Mouse (Mus musculus): Measurements from ENCODE around the gene Ugt1a2. TPM values are rescaled to one million over a fixed set of nuclear protein-coding genes. Genes with fewer than 3 reads are reported as not detected.
"Not testable (repeated sequence)": the region's sequence is repeated elsewhere in the genome, so short reads cannot be mapped to it uniquely, and the experiment has no call there.

Gene Ugt1a2
- polyA plus RNA-seq, 1 experiment from 2014 or later: 0.07 TPM

DNA sequence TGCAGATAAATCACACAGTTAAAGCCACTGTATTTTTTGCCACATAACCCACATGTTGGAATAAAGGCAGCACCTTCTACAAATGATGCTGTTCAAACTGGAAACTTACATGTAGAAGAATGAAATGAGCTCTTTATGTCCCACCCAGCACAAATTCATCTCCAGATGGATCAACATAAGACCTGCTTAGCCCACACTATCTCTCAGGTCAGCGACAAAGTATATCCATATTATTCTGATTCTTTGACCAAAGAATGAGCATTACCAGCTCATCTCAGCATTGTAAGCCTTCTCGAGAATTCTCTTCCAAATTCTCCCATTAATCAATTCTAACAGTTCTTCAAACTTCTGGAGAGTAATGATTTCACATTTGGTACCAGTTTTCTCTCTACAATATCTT, 21.8 kb downstream of the Ugt1a2 start:
- Histone ChIP-seq H3K27ac (no peak overlapping the region), H3K36me3 (replicated peaks) (no peaks in the 10 kb centered on the region), H3K4me1 (no peaks in the 10 kb centered on the region), H3K4me3 (no peak overlapping the region), H3K27me3 (ENCODE audit: poor library complexity, severe bottlenecking) (no peaks in the 10 kb centered on the region), H3K9me3 (peaks cover 20% of the 10 kb centered on the region)
- no peak for DNase-seq (ENCODE audit: extremely low spot score, low spot score)
- WGBS: 62% methylated on average over 2 of the region's 2 CpGs

DNA sequence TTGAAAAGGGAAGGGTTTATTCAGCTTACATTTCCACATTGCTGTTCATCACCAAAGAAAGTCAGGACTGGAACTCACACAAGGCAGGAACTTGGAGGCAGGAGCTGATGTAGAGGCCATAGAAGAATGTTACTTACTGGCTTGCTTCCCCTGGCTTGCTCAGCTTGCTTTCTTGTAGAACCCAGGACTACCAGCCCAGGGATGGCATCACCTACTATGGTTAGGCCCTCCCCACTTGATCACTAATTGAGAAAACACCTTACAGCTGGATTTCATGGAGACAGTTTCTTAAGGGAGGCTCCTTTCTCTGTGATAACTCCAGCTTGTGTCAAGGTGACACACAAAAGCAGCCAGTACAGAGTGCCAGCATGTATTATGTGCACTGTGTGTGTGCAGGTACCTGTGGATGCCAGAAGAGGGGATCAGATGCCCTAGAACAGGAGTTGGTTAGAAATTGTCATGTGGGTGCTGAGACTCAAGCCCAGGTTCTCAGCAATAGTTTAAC, 22.7 kb downstream of the Ugt1a2 start:
- H3K4me3 ChIP-seq; H3K4me1 ChIP-seq; H3K36me3 ChIP-seq (replicated peaks); H3K27me3 ChIP-seq (ENCODE audit: poor library complexity, severe bottlenecking); H3K27ac ChIP-seq: not testable (repeated sequence)
- peaks cover 29% of the 10 kb centered on the region for H3K9me3 ChIP-seq
- DNase-seq (ENCODE audit: extremely low spot score, low spot score): peak; percentile 20

DNA sequence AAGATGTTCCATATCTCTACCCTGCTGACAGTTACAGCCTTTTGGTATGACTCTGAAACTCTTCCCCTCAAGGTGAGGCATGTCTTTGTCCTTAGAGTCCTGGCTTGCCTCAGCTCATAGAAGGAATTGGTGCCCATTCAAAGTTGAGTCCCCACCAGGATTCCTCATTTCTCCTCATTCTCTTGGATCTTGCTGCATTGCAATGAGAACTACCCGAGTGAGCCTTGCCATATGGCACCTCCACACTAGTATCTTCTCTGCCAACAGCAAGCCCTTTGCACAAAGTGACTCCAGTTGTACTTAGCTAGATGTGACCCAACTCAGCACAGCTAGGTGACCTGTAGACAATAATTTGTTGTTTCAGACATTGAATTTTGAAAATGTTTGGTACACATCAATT, 23.2 kb downstream of the Ugt1a2 start:
- no peaks in the 10 kb centered on the region for H3K36me3 ChIP-seq (replicated peaks)
- 61% methylated on average over 1 of the region's 1 CpGs for WGBS
- H3K27ac ChIP-seq: no peak overlapping the region
- peaks cover 34% of the 10 kb centered on the region for H3K9me3 ChIP-seq
- no peak overlapping the region for H3K4me3 ChIP-seq
- peak; percentile 28 for DNase-seq (ENCODE audit: extremely low spot score, low spot score)
- H3K4me1 ChIP-seq: no peaks in the 10 kb centered on the region
- H3K27me3 ChIP-seq (ENCODE audit: poor library complexity, severe bottlenecking): no peaks in the 10 kb centered on the region

DNA sequence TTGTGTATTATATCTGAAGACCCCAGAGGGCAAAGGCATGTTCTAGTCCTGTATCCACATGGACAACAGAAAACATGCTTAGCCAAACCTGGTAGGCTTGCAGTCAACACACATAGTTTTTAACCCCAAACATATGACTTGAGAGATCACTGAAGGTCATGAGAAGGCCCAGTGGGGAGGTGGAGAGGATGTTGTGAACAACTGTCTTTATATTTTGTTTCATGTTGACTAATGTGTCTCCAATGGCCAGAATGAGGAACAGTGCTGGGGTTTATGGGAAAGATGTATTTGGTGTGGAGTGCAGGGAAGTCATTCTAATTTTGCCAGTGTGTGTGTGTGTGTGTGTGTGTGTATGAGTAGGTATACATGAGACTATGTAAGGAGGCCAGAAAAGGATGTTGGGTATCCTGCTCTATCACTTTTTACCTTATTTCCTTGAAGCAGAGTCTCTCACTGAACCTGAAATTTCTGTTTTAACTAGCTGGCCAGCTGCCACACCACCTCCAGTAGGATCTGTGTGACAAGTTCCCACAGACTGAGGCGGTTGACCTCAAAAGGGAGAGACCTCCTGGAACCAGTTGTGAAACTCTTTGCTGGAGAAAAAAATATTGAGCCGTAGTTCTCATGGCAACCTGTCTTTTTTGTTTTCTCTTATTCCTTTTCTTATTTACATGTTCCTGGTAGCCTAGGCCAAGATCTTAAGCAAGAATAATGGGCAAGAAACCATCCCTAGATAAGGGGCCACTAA, 23.8 kb downstream of the Ugt1a2 start:
- no peaks in the 10 kb centered on the region for H3K27me3 ChIP-seq (ENCODE audit: poor library complexity, severe bottlenecking)
- H3K9me3 ChIP-seq: peaks cover 40% of the 10 kb centered on the region
- H3K27ac ChIP-seq: no peak overlapping the region
- 74% methylated on average over 2 of the region's 2 CpGs for whole genome bisulfite sequencing
- no peaks in the 10 kb centered on the region for H3K36me3 ChIP-seq (replicated peaks)
- no peaks in the 10 kb centered on the region for H3K4me1 ChIP-seq
- H3K4me3 ChIP-seq: no peak overlapping the region
- DNase-seq (ENCODE audit: extremely low spot score, low spot score): peak; percentile 27

DNA sequence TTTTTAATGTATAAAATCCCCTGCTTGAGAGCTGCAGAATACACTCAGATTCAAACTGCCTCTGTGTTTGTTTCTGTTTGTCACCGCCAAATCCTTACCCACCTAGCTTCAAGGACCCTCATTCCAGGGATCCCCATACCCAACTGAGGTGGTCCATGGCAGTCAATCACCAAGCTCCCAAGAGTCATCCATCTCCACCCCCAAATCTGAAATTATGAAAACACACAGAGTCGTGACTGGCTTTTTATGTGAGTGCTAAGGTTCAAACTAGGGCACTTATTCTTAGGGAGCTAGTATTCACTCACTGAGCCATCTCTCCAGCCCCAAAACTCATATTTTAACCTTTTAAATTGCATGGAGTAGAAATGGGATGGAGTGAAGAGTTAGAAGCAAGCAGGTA, 24.9 kb downstream of the Ugt1a2 start:
- H3K9me3 ChIP-seq: peaks cover 51% of the 10 kb centered on the region
- not testable (repeated sequence) for DNase-seq (ENCODE audit: extremely low spot score, low spot score); H3K36me3 ChIP-seq (replicated peaks); H3K4me1 ChIP-seq; H3K27ac ChIP-seq; H3K27me3 ChIP-seq (ENCODE audit: poor library complexity, severe bottlenecking); H3K4me3 ChIP-seq
- WGBS: 43% methylated on average over 2 of the region's 2 CpGs

DNA sequence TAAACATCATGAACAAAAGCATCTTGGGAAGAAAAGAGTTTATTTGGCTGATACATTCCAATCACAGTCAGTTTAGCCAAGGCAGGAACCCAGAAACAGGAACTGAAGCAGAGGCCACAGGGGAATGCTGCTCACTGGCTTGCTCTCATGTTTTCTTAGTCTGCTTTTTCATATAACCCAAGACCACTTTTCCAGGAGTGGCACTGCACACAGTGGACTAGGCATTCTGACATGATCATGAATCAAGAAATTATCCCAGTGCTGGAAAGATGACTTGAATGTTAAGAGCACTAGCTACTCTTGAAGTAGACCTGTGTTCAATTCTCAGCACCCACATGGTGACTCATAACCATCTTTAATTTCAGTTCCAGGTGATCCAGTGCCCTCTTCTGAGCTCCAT, 25.3 kb downstream of the Ugt1a2 start:
- Histone ChIP-seq H3K4me3 (no peak overlapping the region), H3K9me3 (peaks cover 56% of the 10 kb centered on the region), H3K4me1 (no peaks in the 10 kb centered on the region), H3K27me3 (ENCODE audit: poor library complexity, severe bottlenecking) (no peaks in the 10 kb centered on the region), H3K27ac (no peak overlapping the region), H3K36me3 (replicated peaks) (no peaks in the 10 kb centered on the region)
- peak; percentile 14 for DNase-seq (ENCODE audit: extremely low spot score, low spot score)

DNA sequence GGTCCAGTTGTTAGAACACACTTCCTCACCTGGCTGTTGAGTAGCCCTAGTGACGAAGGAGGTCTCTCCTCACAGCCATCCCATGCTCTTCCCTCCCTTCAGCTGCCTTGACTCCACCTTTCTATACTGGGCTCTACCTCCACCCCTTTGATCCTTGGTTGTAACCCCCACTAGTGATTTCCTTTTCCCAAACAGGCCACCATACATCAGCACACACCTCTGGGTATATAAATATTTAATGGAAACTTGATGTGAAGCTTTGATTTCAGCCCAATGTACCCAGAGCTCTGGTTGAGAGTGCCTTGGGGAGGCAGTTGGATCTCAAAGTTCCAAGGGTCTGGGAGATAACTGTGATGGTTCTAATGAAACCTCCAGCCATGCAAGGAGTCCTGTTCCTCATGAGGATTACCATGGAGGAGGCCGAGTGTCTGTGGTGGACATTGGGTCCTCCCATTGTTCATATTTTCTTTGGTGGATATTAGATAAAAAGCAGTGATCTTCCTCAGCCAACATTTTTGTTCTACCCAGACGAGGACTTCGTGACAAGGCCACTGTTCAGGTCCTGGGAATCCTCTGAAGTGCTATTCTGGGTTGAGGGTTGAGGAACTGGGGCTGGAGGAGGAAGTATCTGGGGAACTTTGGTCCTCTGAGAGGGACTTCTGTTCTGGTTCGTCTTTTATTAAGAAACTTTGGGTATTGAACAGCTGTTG, 26.4 kb downstream of the Ugt1a2 start, which contains the start of gene Mroh2a:
TSS of gene Mroh2a (plus strand) at position 317 of the 710 bp plus-strand sequence.
- DNase-seq (ENCODE audit: extremely low spot score, low spot score): peak; percentile 17

DNA sequence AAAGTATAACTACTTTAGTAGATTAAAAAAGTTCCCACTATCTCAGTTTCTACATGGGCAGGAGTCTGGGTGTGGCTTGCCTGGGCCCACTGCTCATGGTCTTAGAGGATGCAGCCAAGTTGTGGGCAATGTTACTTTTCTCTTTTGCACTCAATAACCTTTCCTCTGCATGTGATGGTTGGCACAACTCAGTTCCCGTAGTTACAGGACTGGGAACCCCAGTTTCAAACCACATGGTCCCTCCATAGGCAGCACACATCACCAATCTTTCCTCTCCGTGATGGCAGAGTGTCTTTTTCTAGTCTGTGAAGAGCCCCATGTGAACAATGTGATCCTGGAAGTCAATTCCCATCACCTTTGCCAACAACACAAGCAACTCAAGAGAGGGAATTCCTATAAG, 27.1 kb downstream of the Ugt1a2 start:
- WGBS: 67% methylated on average over 2 of the region's 2 CpGs
- Histone ChIP-seq H3K27ac (no peak overlapping the region), H3K9me3 (peaks cover 73% of the 10 kb centered on the region), H3K36me3 (replicated peaks) (no peaks in the 10 kb centered on the region), H3K27me3 (ENCODE audit: poor library complexity, severe bottlenecking) (no peaks in the 10 kb centered on the region), H3K4me1 (no peaks in the 10 kb centered on the region), H3K4me3 (no peak overlapping the region)
- peak; percentile 14 for DNase-seq (ENCODE audit: extremely low spot score, low spot score)

More for the DNA sequence above, 26.4 kb downstream of the Ugt1a2 start, which contains the start of gene Mroh2a:
- H3K4me3 ChIP-seq: no peak within 1 kb of the TSS
- 58% methylated on average over 5 of the region's 5 CpGs for WGBS
- H3K9me3 ChIP-seq: peaks cover 66% of the 10 kb centered on the region
- H3K36me3 ChIP-seq (replicated peaks): no peaks in the 10 kb centered on the region
- no peaks in the 10 kb centered on the region for H3K4me1 ChIP-seq
- H3K27me3 ChIP-seq (ENCODE audit: poor library complexity, severe bottlenecking): no peaks in the 10 kb centered on the region
- H3K27ac ChIP-seq: no peak within 1 kb of the TSS

DNA sequence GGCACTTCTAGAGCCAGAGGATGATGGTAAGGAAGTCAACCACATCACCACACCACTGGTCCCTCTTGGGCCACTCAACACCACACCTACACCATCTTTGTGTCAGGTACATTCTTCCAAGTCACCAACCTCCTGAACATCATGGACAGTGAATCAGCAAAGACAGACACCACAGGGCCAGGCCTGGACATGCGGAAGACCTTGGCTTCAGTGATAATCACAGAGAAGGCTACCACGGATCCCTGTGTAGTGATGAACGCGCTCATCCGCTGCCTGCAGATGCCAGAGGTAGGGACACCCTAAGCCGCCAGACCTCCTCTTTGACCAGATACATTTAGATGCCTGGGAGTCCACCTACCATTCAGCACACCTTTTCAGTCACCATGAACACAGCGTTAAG, 27.7 kb downstream of the Ugt1a2 start:
- DNase-seq (ENCODE audit: extremely low spot score, low spot score): no peak
- WGBS: 71% methylated on average over 7 of the region's 7 CpGs
- Histone ChIP-seq H3K4me3 (no peak overlapping the region), H3K9me3 (peaks cover 79% of the 10 kb centered on the region), H3K27me3 (ENCODE audit: poor library complexity, severe bottlenecking) (no peaks in the 10 kb centered on the region), H3K4me1 (no peaks in the 10 kb centered on the region), H3K27ac (no peak overlapping the region), H3K36me3 (replicated peaks) (no peaks in the 10 kb centered on the region)

DNA sequence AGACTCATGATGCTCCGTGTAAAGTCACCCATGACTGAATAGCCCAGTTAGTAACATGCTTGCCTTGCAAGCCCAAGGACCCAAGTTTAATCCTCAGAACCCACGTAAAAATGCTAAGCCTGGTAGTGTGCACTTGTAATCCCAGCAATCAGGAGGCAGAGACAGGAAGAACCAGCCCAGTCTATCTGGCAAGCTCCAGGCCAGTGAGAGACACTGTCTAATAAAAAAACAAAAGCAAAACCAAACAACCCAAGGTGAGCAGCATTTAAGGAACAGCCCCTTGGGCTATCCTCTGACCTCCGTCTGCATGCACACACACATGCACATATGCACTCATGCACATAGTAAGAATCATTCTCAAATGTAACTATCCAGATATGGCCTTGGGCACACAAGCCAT, 29.2 kb downstream of the Ugt1a2 start:
- WGBS: 85% methylated on average over 3 of the region's 3 CpGs
- no peak overlapping the region for H3K4me3 ChIP-seq
- no peak for DNase-seq (ENCODE audit: extremely low spot score, low spot score)
- H3K9me3 ChIP-seq: peaks cover 94% of the 10 kb centered on the region
- no peak overlapping the region for H3K27ac ChIP-seq
- no peaks in the 10 kb centered on the region for H3K4me1 ChIP-seq
- no peaks in the 10 kb centered on the region for H3K27me3 ChIP-seq (ENCODE audit: poor library complexity, severe bottlenecking)
- H3K36me3 ChIP-seq (replicated peaks): no peaks in the 10 kb centered on the region

DNA sequence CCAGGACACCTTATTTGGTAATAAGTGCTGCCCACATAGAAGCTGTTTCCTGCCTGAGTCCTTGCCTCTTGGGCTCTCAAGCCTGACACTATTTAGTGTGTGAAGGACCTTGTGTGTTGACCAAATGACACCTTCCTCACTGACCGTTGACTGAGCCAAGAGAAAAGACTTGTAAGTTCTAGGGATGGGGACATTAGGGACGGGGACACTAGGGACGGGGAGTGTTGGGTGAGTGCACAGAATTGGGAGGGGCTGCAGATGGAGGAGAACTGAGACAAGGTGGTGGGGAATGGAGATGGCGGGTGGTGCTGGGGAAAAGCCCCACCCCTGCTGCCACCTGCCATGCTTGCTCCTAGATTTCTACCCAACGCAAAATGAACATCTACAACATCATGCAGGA, 29.6 kb downstream of the Ugt1a2 start:
- Histone ChIP-seq H3K36me3 (replicated peaks) (no peaks in the 10 kb centered on the region), H3K27me3 (ENCODE audit: poor library complexity, severe bottlenecking) (no peaks in the 10 kb centered on the region), H3K27ac (no peak overlapping the region), H3K4me3 (no peak overlapping the region), H3K9me3 (peaks cover 98% of the 10 kb centered on the region), H3K4me1 (no peaks in the 10 kb centered on the region)
- WGBS: 87% methylated on average over 5 of the region's 5 CpGs
- DNase-seq (ENCODE audit: extremely low spot score, low spot score): no peak

DNA sequence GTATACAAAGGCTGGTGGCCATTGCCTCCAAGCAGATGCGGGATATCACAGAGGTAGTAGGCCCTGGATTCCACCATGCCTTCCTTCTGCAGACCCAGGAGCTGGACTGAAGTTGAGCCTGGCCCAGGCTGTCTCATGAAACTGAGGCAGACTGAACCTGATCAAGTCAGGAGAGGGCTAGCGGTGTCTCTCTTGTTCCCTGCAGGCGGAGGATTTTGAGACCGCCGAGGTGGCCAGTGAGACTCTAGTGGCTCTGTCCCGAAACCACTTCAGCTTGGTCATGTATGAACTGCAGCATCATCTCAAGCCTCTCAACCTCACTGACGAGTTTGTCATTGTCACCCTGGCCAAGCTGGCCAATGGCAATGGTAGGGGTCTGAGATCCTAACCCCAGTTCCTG, 30.0 kb downstream of the Ugt1a2 start:
- no peaks in the 10 kb centered on the region for H3K27me3 ChIP-seq (ENCODE audit: poor library complexity, severe bottlenecking)
- DNase-seq (ENCODE audit: extremely low spot score, low spot score): no peak
- 75% methylated on average over 7 of the region's 7 CpGs for whole genome bisulfite sequencing

More for the DNA sequence above, 30.0 kb downstream of the Ugt1a2 start:
- Histone ChIP-seq H3K4me1 (no peaks in the 10 kb centered on the region), H3K27ac (no peak overlapping the region), H3K36me3 (replicated peaks) (no peaks in the 10 kb centered on the region), H3K4me3 (no peak overlapping the region), H3K9me3 (peaks cover 100% of the 10 kb centered on the region)

All from forebrain, embryonic 10.5 days (tissue).